20 mouse cellular contexts compared by ENCODE assay signal in the genomic region with DNA sequence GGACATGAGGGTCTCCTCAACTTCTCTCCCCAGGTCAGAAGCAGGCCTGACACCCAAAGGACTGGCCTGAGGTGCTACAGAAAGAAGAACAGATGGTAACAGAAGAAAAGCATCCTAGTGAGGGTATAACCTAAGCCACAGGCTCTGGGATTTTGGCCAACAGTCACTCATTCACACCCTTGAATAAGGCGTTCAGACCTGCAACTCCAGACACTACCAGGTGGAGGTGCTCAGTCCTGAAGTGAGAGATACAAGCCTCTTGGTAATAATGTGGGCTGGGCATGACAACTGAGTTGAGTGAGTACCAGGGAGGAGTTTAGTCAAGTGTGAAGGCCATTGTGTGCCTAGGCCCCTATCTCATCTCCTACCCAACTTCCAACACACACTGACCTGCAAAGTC. TPM values are rescaled to one million over a fixed set of nuclear protein-coding genes. Genes with fewer than 3 reads are reported as not detected.
"Had no signal": no experiment of that assay in that cellular context is flagged by ENCODE, and none has a peak within 500 bp of the region (broad histone marks: within the 10 kb centered on the region; RNA-seq: fewer than 3 reads in every experiment).

No protein-coding gene starts in this region.

- H3K4me1 ChIP-seq: liver, embryonic 13.5 days; megakaryocyte, embryonic 14.5 days had no signal

- H3K27ac ChIP-seq: kidney, postnatal 0 days; liver, embryonic 13.5 days; stomach, postnatal 0 days had no signal

- H3K9me3 ChIP-seq: liver, embryonic 13.5 days; midbrain, embryonic 10.5 days had no signal

- DNase-seq: kidney, adult 2 months; kidney, postnatal 36 days; layer of hippocampus, adult 9-11 months; liver, embryonic 13.5 days; lung, adult 2 months; lung, postnatal 36 days; midbrain, embryonic 14.5 days; thymus, adult 2 months; thymus, postnatal 25 days had no signal

- H3K4me3 ChIP-seq: liver, embryonic 13.5 days; megakaryocyte, embryonic 14.5 days; midbrain, embryonic 10.5 days had no signal

- H3K4me2 ChIP-seq: liver, embryonic 13.5 days had no signal

- H3K36me3 ChIP-seq: liver, embryonic 13.5 days; midbrain, embryonic 10.5 days had no signal

- H3K27me3 ChIP-seq: liver, embryonic 13.5 days had no signal

- H3K9ac ChIP-seq: liver, embryonic 13.5 days had no signal

RNA-seq across cellular contexts. Expression of gene 1810010D01Rik, which starts 53.9 kb away (rescaled TPM):
- total RNA-seq: liver, adult 2 months; midbrain, postnatal 0 days had no signal
- polyA plus RNA-seq: kidney, embryonic 14.5 days; kidney, postnatal 0 days; limb, embryonic 11.5 days; lung, embryonic 16.5 days; midbrain, postnatal 0 days; neural tube, embryonic 11.5 days; neural tube, embryonic 14.5 days had no signal
